In the genomic region with DNA sequence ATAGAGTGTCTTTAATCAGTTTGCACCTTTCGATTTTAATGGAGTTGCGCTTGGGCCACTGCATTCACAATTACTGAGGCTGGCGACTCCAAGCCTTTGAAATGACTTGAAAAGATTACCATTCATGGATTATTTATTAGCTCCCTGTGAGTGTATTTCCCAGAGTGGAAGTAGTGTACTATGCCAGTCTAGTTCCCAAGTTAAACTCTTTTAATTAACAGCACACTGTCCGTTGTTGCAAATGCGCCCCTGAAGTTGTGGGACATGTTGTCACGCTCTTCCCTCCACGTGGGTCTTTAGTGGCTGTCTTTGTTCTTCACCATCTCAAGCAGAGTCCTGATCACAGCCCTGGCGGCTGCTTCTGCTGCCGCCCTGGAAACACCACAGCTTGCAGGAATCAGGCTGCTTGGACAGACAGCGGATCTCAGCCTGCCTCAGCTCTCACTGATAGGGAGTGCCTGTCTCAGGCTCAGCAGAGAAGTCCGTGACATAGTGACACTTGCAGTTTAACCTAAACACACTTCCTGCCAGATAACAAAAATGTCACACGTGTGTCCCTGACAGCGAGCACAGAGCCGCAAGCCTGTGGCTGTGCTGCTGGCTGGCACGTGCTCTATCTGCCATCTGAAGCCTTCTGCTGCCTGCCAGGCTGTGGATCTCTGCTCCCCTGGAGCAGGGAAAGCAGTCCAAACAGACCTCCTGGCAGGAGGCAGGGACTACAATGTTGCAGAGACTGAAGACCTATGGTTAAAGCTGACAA, we compare ENCODE assay signal across 8 mouse cellular contexts.
DNase-seq lines count a peak whose midpoint lies in the region; ATAC-seq and TF ChIP-seq lines count a peak whose summit lies in the region.

No protein-coding gene starts in this region.

- no peak for TF ChIP-seq POLR2A in heart, adult 2 months (IDR thresholded peaks at IDR 0.05; ENCODE audit: insufficient read depth, low read depth, low read length)

- no peaks in the 10 kb centered on the region for H3K27me3 ChIP-seq in heart, adult 2 months (ENCODE audit: control insufficient read depth, insufficient read depth, low read length)
- H3K27me3 ChIP-seq in kidney, embryonic 16.5 days (ENCODE audit: insufficient read depth, low read length), result peaks cover 8% of the 10 kb centered on the region; the same call in 1 of the 2 replicates
- H3K27me3 ChIP-seq in liver, embryonic 14.5 days (ENCODE audit: control insufficient read depth, insufficient read depth, low read length), result no peaks in the 10 kb centered on the region
- peaks cover 24% of the 10 kb centered on the region; the same call in 1 of the 2 replicates for H3K27me3 ChIP-seq in neural tube, embryonic 15.5 days (replicated peaks)

- no peak overlapping the region for H3K9ac ChIP-seq in heart, adult 2 months (ENCODE audit: low read depth, low read length)
- H3K9ac ChIP-seq in kidney, embryonic 16.5 days (replicated peaks; ENCODE audit: low read length), result peak overlapping the region; percentile 5; the same call in 1 of the 2 replicates
- no peak overlapping the region for H3K9ac ChIP-seq in liver, embryonic 14.5 days (replicated peaks)
- peak overlapping the region; percentile 26; the same call in 1 of the 2 replicates for H3K9ac ChIP-seq in neural tube, embryonic 15.5 days (replicated peaks)

- peak overlapping the region; percentile 45 for H3K4me2 ChIP-seq in kidney, embryonic 16.5 days (replicated peaks; ENCODE audit: low read depth, low read length)
- peak overlapping the region; percentile 13; the same call in 1 of the 2 replicates for H3K4me2 ChIP-seq in liver, embryonic 14.5 days (ENCODE audit: low read depth)
- H3K4me2 ChIP-seq in neural tube, embryonic 15.5 days, result peak overlapping the region; percentile 51

- no peak for TF ChIP-seq CTCF in heart, adult 2 months (IDR thresholded peaks at IDR 0.05)
- no peak for TF ChIP-seq CTCF in liver, embryonic 14.5 days (IDR thresholded peaks at IDR 0.05; ENCODE audit: low read depth)

- no peaks in the 10 kb centered on the region for H3K79me2 ChIP-seq in heart, adult 2 months (replicated peaks; ENCODE audit: control insufficient read depth, insufficient read depth, low read length)

- TF ChIP-seq EP300 in heart, adult 2 months (IDR thresholded peaks at IDR 0.05; ENCODE audit: insufficient read depth, low read depth, low read length), result no peak
- TF ChIP-seq EP300 in liver, embryonic 14.5 days (IDR thresholded peaks at IDR 0.05; ENCODE audit: low read depth), result no peak

- no peaks in the 10 kb centered on the region for H3K9me3 ChIP-seq in kidney, embryonic 16.5 days (ENCODE audit: low read length)
- no peaks in the 10 kb centered on the region for H3K9me3 ChIP-seq in liver, embryonic 14.5 days (ENCODE audit: control insufficient read depth, low read length)
- H3K9me3 ChIP-seq in neural tube, embryonic 15.5 days (replicated peaks), result no peaks in the 10 kb centered on the region

- no peaks in the 10 kb centered on the region for H3K36me3 ChIP-seq in heart, adult 2 months (ENCODE audit: control insufficient read depth, insufficient read depth, low read length)
- no peaks in the 10 kb centered on the region for H3K36me3 ChIP-seq in kidney, embryonic 16.5 days (ENCODE audit: insufficient read depth, low read length)
- H3K36me3 ChIP-seq in liver, embryonic 14.5 days (replicated peaks; ENCODE audit: control insufficient read depth, insufficient read depth, low read depth), result no peaks in the 10 kb centered on the region
- H3K36me3 ChIP-seq in neural tube, embryonic 15.5 days, result no peaks in the 10 kb centered on the region

- no peak overlapping the region; the same call in 1 of the 2 replicates for H3K4me3 ChIP-seq in heart, adult 2 months
- peak overlapping the region; percentile 23 for H3K4me3 ChIP-seq in kidney, embryonic 16.5 days (ENCODE audit: low read length)
- no peak overlapping the region for H3K4me3 ChIP-seq in liver, embryonic 14.5 days (ENCODE audit: insufficient read depth in 1 of 2, low read depth in 2 of 2, low read length in 2 of 2)
- H3K4me3 ChIP-seq in neural tube, embryonic 15.5 days (replicated peaks), result no peak overlapping the region

- H3K27ac ChIP-seq in heart, adult 2 months, result no peak overlapping the region
- peak overlapping the region; percentile 45 for H3K27ac ChIP-seq in kidney, embryonic 16.5 days (ENCODE audit: low read length)
- no peak overlapping the region for H3K27ac ChIP-seq in liver, embryonic 14.5 days
- peak overlapping the region; percentile 3; the same call in 1 of the 2 replicates for H3K27ac ChIP-seq in neural tube, embryonic 15.5 days (replicated peaks)

- no peaks in the 10 kb centered on the region for H3K4me1 ChIP-seq in heart, adult 2 months (ENCODE audit: control insufficient read depth, insufficient read depth, low read length)
- peaks cover 18% of the 10 kb centered on the region for H3K4me1 ChIP-seq in kidney, embryonic 16.5 days (ENCODE audit: insufficient read depth, low read length)
- peaks cover 0 to 2% of the 10 kb centered on the region in 2 experiments; a peak in 1 of 4 replicates for H3K4me1 ChIP-seq in liver, embryonic 14.5 days (replicated peaks; ENCODE audit: control insufficient read depth in 2 of 2, insufficient read depth in 2 of 2, low read length in 1 of 2)
- peaks cover 10% of the 10 kb centered on the region for H3K4me1 ChIP-seq in neural tube, embryonic 15.5 days

- peak; percentile 79 for ATAC-seq in granulocyte monocyte progenitor cell, adult 5-6 weeks (replicated peaks; ENCODE audit: poor library complexity, severe bottlenecking)
- ATAC-seq in kidney, embryonic 16.5 days (ENCODE audit: low FRiP score, low TSS enrichment), result peak; percentile 85
- peak; percentile 35; the same call in 1 of the 2 replicates for ATAC-seq in liver, embryonic 14.5 days (ENCODE audit: insufficient read depth)
- ATAC-seq in neural tube, embryonic 15.5 days (ENCODE audit: low FRiP score), result peak; percentile 66

- 21% methylated on average over 15 of the region's 15 CpGs for WGBS in heart, adult 2 months
- WGBS in kidney, embryonic 16.5 days, result 10% methylated on average over 15 of the region's 15 CpGs
- 9% methylated on average over 15 of the region's 15 CpGs for WGBS in liver, embryonic 14.5 days (ENCODE audit: insufficient replicate concordance)
- WGBS in neural tube, embryonic 15.5 days, result 6% methylated on average over 15 of the region's 15 CpGs

- DNase-seq in heart, adult 2 months, result peak; percentile 27 to 39
- no peak for DNase-seq in heart, adult 8-10 months (ENCODE audit: low spot score)
- DNase-seq in cerebellum, adult 9-10 months, result peak; percentile 77
- no peak for DNase-seq in liver, embryonic 14.5 days (ENCODE audit: low read depth in 3 of 3, low spot score in 3 of 3)
- no peak for DNase-seq in gastrocnemius, postnatal 10 days

- intact Hi-C loops in heart, adult 2 months (cut with DNase I), result no loop called here

Comparison
In these comparisons a context has a peak if more than half of its experiments do, and no peak if none do; other contexts are left out.
1. DNase-seq: peak in heart, adult 2 months (2 of 2) and cerebellum, adult 9-10 months (single experiment); none in heart, adult 8-10 months (single experiment), liver, embryonic 14.5 days (0 of 3) and gastrocnemius, postnatal 10 days (single experiment).
2. H3K27ac ChIP-seq: peak in kidney, embryonic 16.5 days (single experiment) and neural tube, embryonic 15.5 days (single experiment); none in heart, adult 2 months (single experiment) and liver, embryonic 14.5 days (single experiment).
3. H3K9ac ChIP-seq: peak in kidney, embryonic 16.5 days (single experiment) and neural tube, embryonic 15.5 days (single experiment); none in heart, adult 2 months (single experiment) and liver, embryonic 14.5 days (single experiment).
4. ATAC-seq: peak in every context shown above with its lines; median percentile 85 in kidney, embryonic 16.5 days; 79 in granulocyte monocyte progenitor cell, adult 5-6 weeks; 66 in neural tube, embryonic 15.5 days; 35 in liver, embryonic 14.5 days.
5. Peak in every context shown above with its lines, with median percentiles within 50 percentile points of each other: H3K4me2 ChIP-seq.